Mouse (Mus musculus) 416B (cell line): Measurements from ENCODE around the gene Lep.

Experiments used
- DNase-seq: peaks from one replicate; pipeline ENCODE4 v3.0.0; 2011; ENCODE audit warnings: low read depth

Gene Lep

DNA sequence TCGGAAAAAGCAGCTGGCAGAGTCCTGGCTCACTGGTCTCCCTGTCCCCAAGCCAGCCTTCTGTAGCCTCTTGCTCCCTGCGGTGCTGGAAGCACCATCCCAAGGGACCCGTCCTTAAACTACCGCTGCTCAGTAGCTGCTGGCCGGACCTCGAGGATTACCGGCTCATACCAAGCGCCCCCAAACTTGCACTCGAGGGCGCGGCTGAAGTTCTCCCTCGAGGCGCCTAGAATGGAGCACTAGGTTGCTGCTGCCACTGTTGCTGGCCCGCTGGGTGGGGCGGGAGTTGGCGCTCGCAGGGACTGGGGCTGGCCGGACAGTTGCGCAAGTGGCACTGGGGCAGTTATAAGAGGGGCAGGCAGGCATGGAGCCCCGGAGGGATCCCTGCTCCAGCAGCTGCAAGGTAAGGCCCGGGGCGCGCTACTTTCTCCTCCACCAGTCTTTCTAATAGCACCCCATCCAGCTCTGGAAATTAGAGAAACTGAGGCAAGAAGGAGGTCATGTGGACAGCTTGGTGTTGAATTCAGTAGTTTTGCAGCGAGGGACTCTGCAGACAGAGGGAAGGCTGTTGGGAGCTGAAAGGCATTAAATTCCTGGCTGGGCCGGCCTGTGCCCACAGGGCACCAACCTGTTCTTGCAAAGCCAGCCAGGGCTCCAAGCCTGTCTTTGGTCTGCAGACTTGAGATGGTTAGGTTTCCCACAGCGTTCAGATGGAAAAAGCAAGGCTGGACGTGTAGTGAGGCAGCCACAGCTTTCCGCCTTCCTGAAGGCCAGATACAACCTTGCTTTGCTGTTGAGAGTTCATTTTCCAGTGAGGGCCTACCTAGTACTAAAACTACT lies at the start of gene Lep:
Gene Lep, plus strand, starts transcription at position 375 of the 840 bp plus-strand sequence.
- no peak for DNase-seq

DNA sequence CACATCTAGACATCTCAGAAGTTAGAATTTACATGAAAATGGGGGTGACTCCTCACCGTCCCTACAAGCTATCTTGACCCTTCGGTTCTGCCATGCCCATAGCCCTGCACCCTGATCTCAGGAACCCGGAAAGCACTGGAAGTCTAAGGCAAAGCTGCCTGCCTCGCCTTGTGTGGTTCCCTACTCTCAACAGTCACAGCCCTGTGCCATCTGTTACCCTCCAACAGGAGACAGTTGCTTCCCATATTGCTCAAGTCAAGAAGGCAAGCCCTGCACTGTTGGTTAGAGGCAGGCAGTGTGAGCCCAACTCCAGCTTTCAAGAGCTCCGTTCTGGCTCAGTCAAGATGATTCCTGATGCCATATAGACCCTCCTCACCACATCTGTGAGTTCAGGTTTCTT lies 48.4 kb upstream of the Lep start:
- DNase-seq = no peak

DNA sequence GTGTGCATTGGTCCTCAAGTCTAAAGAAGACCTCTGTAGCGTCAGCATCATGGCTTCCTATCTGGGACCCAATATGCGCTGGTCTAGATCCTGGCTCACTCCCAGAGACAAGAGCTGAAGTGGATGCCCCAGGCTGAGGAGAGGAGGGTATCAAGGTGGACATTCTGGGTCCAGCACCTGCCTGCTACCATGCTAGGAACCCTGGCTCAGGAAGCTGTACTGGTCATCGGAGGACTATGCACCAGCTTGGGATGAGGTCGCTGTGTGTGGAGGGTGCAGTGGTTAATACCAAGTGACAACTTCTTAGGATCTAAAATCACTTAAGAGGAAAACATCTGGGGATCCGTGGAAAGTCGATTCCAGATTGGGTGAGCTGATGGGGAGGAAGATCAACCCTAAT lies 46.8 kb upstream of the Lep start:
- no peak for DNase-seq

DNA sequence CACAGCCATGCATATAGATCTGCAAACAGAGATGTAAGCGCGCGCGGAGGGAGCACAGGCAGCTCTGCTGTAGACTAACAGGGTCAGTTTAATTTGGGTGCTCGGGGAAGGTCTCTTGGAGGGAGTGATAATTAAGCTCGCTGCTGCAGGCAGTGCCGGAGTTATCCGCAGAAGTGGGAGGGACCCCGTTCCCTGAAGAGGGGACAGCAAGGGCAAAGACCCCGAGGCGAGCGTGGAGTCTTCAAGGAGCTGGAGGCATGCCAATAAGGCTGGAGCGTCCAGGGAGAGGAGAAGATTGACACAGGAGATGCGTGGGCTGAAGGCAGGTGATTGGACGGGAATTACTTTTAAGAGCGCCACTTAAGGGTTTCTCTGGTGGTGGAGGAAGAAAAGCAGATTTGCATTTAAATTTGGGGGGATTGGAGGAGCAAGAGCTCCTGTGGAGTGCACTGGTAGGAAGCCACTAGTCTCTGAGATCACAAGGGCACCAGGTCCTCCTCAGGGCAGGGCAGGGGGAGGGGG lies 43.1 kb upstream of the Lep start:
- no peak for DNase-seq

DNA sequence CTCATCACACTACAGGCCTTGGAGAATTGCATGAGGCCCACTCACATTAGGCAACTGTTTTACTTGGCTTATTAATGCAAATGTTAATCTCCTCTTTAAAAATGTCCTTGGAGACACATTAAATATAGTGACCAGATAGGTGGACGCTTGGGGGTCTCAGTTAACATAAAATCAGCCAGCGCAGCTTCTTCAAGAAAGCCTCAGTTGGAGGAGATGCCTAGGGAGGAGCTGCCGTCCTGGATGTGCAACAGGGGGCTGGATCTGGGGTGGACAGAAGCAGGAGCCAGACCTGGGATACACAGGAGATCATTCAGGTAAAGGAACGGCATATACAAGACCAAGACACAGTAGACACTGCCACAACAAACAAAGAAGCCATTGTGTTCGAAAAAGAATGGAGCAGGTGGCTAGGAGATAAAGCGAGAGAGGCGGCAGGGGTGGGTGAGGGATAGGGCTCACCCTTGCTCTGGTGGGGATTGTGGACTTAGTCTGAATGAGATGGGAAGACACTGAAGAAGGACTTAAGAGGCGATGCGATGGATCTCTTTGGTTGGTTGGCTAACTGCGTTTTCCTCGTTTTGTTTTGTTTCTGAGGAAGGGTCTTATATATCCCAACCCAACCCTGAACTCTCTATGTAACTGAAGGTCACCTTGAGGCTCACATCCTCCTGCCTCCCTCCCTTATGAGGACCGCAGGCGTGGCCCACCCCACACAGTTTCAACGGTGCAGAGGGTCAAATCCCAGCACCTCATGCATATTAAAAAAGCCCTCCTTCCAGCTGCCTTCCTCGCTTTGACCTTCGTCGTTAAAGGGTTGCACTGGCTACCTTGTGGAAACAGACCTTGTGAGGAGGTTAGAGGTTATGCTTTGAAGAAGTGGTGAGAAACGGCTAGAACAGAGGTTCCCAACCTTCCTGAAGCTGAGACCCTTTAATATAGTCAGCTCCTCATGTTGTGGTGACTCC lies 40.0 kb upstream of the Lep start:
- DNase-seq = no peak

DNA sequence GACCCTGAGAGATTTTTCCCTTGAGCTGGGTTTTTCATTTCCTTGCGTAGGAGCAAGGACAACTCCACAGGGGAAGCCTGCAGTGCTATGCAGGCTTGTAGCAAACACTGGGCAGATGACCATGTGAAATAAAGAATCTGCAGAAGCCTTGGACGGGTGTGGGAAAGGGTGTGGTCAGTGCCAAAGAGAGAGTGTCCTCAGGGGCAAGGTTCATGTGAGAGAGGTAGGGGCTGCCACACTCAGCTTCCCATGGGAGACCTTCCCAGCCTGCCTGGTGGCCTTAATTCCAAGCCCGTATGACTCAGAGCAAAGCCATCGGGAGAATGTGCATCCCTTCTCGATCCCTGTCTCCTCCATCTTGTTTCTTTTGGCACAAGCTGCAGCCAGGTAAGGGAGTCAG lies 39.1 kb upstream of the Lep start:
- DNase-seq = no peak

DNA sequence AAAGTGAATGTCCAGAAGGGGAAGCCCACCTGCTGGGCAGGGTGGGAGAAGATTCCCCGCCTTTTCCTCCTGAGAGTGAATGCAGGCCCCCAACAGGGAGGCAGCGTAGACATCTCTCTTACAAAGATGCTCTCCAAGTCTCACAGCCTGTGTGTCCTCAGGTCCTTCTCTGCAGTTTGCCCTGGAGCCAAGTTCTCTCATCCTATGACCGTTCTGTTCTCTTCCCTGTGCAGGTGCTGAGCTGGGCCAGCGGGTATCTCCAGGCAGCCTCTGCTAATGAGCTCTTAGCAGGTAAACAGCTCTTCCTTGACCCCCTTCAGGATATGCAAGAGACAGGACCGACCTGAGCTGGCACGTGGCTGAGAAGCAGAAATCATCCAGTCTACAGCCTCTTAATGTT lies 38.5 kb upstream of the Lep start:
- no peak for DNase-seq

DNA sequence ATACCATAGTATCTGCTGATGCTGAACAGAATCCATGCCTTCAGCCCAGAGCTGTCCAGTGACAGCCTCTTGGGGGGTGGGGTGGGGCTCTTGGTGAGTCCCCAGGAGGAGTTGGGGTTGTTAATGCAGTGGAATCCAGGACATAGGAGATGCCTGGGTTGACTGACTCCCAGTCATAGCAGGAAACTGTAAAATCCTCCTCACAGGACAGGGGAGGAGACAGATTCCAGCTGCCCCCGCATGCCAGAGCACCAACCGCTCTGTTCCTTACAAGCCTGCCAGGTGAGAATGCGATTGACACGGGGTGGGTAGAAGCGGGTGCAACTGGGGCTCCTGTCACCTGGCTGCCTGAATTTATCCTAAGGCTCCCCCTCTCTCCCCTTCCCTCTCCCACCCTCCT lies 37.9 kb upstream of the Lep start:
- no peak for DNase-seq

DNA sequence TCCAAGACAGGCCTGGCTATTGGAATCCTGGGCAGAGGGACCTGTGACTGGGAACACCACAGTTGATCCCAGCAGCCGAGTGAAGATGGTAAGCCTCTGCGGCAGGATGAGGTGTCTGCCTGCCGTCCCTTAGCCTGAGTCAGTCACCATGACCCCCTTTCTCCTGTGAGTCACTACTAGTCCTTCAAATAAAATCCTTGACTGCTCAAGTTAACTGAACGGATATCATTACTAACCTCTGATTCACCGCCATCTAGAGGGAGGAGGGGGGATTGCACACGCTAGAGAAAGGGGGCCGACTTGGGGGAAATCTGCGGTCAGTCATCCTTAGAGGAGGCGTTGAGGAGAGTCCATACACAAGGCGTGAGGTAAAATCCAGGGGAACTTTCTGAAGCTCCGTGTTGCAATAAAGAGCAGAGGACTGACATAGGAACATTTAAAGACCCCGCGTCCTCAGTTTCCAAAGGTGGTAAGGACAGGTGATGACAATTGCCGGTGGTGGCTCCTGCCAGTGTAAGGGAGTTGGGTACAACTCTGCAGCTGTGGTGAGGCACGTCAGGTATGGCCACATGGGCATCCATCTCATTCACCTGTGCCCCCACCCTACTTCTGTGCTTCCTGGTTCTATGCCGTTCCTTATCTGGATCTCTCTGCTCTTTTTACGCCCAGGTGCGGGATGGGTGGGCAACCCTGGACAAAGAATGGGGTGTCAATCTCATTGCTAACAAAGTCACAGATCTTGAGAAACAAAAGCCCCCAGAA lies 36.6 kb upstream of the Lep start:
- DNase-seq = peak; percentile 86

DNA sequence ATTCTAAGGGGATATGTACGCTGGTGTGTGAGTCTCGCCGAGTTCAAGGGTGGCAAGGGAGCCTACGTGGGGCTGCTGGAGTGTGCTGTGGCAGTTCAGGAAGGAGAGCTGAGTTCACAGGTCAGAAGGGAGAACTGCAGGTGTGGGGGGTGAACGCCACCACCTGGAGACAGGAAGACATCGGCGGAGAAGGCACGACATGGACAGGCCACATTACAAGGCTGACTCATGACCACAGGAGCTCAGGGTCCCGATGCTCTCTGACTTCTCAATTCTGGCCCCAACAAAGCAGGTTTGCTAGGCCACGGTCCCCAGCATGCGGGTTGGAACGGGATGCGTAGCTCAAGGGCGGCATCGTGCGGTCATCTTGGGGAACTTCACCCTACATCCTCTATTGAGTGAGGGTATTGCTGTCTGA lies 36.0 kb upstream of the Lep start:
- DNase-seq = peak; percentile 90

DNA sequence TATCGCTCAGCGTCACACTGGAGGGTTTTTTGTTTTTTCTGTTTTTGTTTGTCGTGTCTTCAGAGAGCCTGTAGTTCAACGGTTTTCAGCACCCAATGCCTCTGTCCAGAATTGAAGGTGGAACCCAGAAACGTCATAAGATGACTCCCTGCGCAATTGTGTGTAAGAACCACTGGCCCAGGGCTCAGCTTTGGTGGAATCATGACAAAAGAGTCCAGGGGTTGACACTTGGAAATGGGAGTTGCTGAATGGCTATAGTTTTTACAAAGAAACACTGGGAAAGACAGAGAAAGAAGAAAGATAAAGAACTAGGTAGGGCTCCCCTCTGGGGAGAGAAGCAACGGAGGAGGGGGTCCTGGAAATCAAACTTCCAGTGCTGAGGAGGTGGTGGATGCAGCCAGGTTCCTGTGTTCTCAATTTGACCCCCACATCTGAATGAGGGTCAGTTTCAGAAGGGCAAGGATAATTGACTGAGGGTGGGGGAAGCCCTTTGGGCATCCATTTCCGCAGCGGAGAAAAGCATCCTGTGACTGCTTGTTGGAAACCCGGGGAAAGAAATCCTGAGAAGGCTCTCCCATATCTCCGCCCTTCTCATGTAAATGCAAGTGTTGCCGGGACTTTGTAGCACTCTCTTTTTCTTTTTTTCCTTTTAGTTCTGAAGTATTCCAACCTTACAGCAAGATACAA lies 34.1 kb upstream of the Lep start:
- no peak for DNase-seq

DNA sequence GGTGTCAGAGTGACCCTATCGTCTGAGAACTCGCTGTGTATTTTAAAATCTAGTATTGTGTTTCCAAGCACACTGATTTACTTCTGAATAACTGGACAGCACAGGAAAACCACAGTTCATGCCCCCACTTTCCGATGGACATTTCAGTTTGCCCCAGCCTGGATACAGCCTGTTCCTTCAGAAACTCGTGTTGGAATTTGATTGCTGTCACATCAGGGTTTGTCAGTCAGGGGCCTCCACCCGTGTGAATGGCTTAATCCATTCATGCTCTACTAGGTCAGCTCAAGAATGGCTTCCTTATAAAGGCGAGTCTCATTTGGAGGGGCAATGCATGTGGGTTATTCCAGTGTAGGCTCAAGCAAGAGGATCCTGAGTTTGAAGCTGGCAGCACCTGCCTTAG lies 33.3 kb upstream of the Lep start:
- no peak for DNase-seq

DNA sequence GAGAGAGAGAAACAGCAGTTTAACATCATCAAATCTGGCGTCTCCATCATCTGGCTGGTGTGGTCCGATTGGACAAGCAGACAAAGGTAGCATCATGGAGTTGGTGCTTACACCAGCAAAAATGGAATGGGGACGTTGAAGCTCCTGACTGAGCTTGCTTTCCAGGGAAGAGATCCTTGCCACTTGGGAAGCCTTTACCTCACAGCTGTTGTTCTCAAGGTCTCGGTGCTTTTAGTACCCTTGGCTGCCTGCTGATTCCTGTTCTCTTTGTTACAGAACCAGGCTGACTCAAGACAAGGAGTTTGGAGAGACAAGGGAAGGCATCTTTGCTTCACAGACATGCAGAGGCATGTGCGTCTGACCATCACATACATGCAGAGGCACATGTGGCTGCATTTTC lies 31.9 kb upstream of the Lep start:
- DNase-seq = no peak

DNA sequence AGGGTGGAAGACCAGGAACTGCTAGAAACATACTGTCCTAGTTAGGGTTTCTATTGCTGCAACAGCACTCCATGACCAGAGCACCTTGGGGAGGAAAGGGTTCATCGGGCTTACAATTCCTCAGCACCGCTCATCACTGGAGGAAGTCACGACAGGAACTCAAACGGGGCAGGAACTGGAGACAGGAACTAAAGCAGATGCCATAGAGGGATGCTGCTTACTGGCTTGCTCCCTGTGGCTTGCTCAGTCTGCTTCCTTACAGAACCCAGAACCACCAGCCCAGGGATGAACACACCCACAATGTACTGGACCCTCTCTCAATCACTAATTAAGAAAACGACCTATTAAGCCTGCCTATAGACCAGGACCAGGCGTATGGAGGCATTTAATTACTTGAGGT lies 30.5 kb upstream of the Lep start:
- DNase-seq = no peak

DNA sequence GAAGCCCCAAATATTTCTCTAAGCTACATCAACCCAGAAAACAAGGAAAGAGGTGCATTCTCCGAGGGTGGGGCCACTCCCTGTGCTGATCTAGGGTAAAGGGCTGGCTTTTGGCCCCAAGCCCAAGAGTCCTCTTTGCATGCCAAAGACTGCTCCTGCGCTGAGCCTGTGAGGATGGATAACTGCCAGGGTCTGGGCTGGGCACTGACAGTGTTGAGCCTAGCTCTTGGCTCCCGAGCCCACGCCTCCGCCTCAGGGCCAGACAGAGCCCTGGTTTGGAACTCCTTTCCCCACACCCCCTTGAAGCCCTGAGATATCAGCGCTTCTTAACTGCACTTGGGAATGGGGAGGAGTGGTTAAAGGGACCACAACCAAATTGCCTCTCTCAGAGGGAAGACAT lies 28.8 kb upstream of the Lep start:
- DNase-seq = no peak

DNA sequence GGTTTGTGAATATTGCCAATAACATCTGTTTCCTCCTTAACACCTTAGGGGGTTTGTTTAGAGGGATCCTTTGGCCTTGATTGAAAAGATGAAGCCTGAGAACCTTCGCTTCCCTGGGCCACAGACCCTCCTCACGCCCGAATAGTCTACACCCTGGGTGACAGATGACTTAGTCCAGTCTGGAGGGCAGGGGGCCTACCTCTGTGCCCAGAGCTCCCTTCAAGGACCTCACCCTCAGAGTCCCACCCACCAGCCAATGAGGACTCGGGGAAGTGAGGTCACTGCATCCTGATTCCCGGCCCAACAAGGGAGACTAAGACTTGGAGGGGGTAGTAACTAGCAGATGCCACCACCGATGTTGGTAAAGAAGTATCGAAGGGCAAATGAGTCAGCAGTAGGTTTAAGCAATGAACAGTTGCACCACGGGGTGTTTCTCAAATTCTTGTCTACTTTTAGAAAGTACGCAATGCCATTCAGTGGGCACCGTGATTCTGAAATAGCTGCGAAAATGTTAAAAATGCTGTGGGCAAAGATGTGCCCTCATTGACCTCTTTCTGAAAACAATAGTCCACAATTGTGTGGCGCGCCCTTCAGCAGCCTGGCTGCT lies 28.2 kb upstream of the Lep start:
- DNase-seq = peak; percentile 73

DNA sequence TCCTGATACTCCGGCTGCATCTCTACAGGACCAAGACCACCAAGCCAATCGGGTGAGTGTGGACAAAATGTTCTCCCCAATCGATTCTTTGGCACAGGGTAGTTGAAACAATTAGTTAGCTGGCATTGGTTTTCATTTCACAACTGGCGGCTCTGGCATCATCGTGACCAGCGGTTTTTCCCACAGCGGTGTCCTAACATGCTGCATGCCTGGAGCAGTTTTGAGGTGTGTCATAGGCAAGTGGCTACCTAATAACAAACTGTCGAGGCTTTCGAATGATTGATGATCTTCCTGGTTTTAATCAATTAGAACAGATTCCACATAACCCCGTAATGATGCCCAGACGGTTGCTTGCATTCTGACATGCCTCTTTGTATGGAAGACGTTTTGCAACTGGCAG lies 27.6 kb upstream of the Lep start:
- DNase-seq = peak; percentile 29

DNA sequence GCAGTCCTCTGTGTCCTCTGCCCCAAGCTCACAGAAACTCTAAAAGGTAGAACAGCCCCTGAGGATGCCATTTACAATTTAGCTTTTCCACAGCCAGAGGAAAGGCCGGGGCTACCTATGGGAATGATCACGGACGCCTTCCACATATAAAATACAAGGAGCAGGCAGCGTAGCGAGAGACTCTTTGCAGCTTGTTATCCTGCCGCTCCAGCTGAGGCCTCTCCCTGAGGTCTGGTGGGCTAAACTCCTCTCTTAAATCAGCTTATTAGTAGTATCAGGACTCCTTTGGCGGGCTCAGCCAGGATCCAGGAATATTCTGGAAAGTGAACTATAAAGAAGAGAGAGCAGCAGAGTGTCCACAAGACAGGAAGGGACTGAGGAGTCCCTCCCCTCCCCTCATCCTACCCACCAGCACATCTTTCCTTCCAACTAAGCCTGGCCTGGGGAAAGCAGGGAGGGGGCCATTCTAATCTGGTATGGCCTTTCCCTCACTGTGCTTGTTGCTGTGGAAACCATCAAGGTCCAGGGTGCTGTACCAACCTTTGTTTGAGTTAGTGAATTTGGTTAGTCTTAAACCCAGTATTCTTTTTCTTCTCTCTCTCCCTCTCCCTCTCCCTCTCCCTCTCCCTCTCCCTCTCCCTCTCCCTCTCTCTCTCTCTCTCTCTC lies 25.9 kb upstream of the Lep start:
- DNase-seq = no peak

DNA sequence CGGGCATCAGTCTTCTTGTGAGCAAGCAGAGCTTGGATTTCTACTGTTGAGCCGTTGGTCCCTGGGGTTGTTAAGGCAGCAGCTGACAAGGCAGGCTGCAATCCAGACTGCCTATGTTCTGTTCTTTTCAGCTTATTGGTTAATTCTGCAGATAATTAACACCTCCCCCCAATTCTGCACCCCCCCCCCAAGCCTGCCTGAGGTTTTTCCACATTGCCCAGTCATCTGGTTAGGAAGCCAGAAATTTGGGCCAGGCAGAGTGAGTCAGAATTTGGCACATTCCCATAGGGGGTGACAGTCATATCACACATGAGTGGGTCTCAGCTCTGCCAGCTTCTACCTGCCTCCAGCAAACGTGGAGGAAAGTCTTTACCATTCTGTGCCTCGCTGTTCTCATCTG lies 23.3 kb upstream of the Lep start:
- peak; percentile 7 for DNase-seq

DNA sequence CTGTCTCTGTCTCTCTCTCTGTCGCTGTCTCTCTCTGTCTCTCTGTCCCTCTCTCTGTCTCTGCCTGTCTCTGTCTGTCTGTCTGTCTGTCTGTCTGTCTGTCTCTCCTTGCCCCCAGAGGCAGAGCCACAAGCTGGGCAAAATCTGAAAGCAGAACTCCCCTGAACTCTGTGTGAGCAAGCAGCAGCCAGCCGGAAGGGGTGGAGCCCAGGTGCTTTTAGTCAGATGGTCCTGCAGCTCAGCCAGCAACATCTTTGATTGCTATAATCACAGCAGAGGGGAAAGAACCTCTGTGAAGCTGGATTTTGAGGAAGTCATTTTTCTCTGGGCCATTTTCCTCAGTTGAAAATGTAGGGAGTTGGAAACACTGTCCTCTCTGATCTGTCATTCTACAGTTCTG lies 19.8 kb upstream of the Lep start:
- no peak for DNase-seq

DNA sequence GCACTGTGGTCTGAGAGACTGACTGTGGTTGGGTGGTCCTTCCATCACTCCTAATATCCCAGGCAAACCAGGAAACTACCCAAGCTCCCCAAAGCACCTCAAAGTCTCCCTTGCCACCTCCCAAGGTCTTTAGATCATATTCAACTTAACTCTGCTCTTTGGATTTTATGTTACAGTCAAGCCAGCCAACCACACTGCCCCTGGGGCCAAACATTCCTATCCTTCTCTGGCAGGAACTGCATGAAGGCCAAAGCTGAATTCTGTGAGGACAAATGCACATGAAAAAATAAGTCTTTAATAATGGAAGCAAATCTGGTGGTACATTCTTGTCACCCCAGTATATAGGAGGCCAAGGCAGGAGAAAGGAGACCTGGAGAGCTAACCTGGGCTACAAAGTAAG lies 16.0 kb upstream of the Lep start:
- DNase-seq = no peak
